Mouse (Mus musculus) midbrain, embryonic 15.5 days (tissue): ENCODE measurements around the gene Hdac4. TPM values are rescaled to one million over a fixed set of nuclear protein-coding genes. Genes with fewer than 3 reads are reported as not detected.

Experiments
- ATAC-seq: fragments of 200-750 bp; cut with Nextera tagmentation; replicated peaks from 2 replicates; pipeline ENCODE4 v1.8.0; 2017; ENCODE audit warnings: moderate TSS enrichment
- H3K27ac ChIP-seq: fragments of 300-500 bp; sonication (generic); 2 replicates; pipeline ENCODE4 v1.5.1; 2015; ENCODE audit warnings: mild to moderate bottlenecking, inconsistent platforms
- H3K27me3 ChIP-seq: fragments of 300-500 bp; sonication (generic); replicated peaks from 2 replicates; pipeline ENCODE4 v1.6.1; 2015; ENCODE audit warnings: inconsistent platforms
- H3K36me3 ChIP-seq: fragments of 300-500 bp; sonication (generic); replicated peaks from 2 replicates; pipeline ENCODE4 v1.6.1; 2015; ENCODE audit warnings: inconsistent platforms
- H3K4me1 ChIP-seq: fragments of 300-500 bp; sonication (generic); 2 replicates; pipeline ENCODE4 v1.6.1; 2015; ENCODE audit warnings: inconsistent platforms
- H3K4me2 ChIP-seq: fragments of 300-500 bp; sonication (generic); 2 replicates; pipeline ENCODE4 v1.6.1; 2015; ENCODE audit warnings: inconsistent platforms, mild to moderate bottlenecking, moderate library complexity
- H3K4me3 ChIP-seq: fragments of 300-500 bp; sonication (generic); 2 replicates; pipeline ENCODE4 v1.5.1; 2015; ENCODE audit warnings: mild to moderate bottlenecking, inconsistent platforms
- H3K9ac ChIP-seq: fragments of 300-500 bp; sonication (generic); 2 replicates; pipeline ENCODE4 v1.6.1; 2015; ENCODE audit warnings: mild to moderate bottlenecking, inconsistent platforms
- H3K9me3 ChIP-seq: fragments of 300-500 bp; sonication (generic); 2 replicates; pipeline ENCODE4 v1.6.1; 2016; ENCODE audit warnings: inconsistent platforms
- WGBS: fragments of 180-500 bp; shearing (Covaris S2); methylation state at CpG from one replicate; pipeline ENCODE4 v1.1.7; 2015; ENCODE audit warnings: mixed read lengths; 5-methylcytosine and 5-hydroxymethylcytosine counted together
- polyA plus RNA-seq: library from polyadenylated mRNA; unstranded; fragments of >200 nt; fragmentation: Nextera tagmentation; extraction: Ambion mirVana; gene quantifications from 2 replicates; pipeline ENCODE4 v1.2.1, GENCODE M21; 2015

Gene Hdac4
- polyA plus RNA-seq, 1 experiment from 2014 or later: 27.9 TPM

- H3K4me3 ChIP-seq: no peak overlapping the region
- H3K9me3 ChIP-seq: no peaks in the 10 kb centered on the region
- H3K36me3 ChIP-seq: no peaks in the 10 kb centered on the region
- H3K27me3 ChIP-seq: no peaks in the 10 kb centered on the region
- H3K4me2 ChIP-seq: no peak overlapping the region
- H3K27ac ChIP-seq: no peak overlapping the region
- ATAC-seq: no peak
- WGBS: 92% methylated on average over 3 of the region's 3 CpGs
- H3K4me1 ChIP-seq: no peaks in the 10 kb centered on the region
- no peak overlapping the region for H3K9ac ChIP-seq
Observed at GRCm38 (mm10) chr1:92103377-92103776, 92.1 kb downstream of the Hdac4 start.

GRCm38 (mm10) chr1:92102825-92103224 is 92.7 kb downstream of the Hdac4 start:
- no peak overlapping the region for H3K4me2 ChIP-seq
- no peaks in the 10 kb centered on the region for H3K4me1 ChIP-seq
- no peak overlapping the region for H3K4me3 ChIP-seq
- no peak overlapping the region for H3K9ac ChIP-seq
- no peaks in the 10 kb centered on the region for H3K36me3 ChIP-seq
- no peak overlapping the region for H3K27ac ChIP-seq
- WGBS: 94% methylated on average over 1 of the region's 1 CpGs
- ATAC-seq: no peak
- no peaks in the 10 kb centered on the region for H3K9me3 ChIP-seq
- no peaks in the 10 kb centered on the region for H3K27me3 ChIP-seq

DNA sequence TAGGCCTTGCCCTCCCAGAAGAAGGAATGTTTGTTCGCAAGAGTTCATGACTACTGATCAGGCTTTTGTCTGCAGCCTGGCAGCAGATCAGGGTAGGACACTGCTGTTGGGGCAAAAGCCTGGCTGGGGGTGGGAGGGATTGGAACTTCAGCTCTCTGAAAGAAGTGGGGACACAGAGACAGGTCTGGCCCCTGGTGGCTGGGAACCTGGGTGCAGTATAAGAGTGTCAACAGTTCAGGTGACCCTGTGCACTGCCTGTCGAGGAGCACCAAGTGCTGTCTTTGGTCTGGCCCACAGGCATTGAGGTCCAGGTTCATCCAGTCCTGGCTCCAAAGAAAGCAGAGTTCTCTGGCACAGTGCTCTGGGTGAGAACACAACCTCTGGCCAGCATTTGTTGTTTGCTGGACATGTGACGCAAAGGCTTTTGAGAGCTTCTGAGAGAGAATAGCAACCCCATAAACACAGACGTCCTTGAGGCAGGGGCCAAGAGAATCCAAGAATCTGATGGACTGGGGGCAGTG is 95.1 kb downstream of the Hdac4 start:
- Histone ChIP-seq H3K9ac (no peak overlapping the region), H3K36me3 (no peaks in the 10 kb centered on the region), H3K4me1 (no peaks in the 10 kb centered on the region), H3K27ac (no peak overlapping the region), H3K9me3 (no peaks in the 10 kb centered on the region), H3K4me3 (no peak overlapping the region), H3K27me3 (no peaks in the 10 kb centered on the region), H3K4me2 (no peak overlapping the region)
- ATAC-seq: no peak
- WGBS: 69% methylated on average over 4 of the region's 4 CpGs

- H3K27me3 ChIP-seq: no peaks in the 10 kb centered on the region
- WGBS: 73% methylated on average over 4 of the region's 4 CpGs
- no peak for ATAC-seq
Observed at GRCm38 (mm10) chr1:92099964-92100363, 95.5 kb downstream of the Hdac4 start.

GRCm38 (mm10) chr1:92099502-92099901 is 96.0 kb downstream of the Hdac4 start:
- no peak overlapping the region for H3K4me2 ChIP-seq
- H3K4me3 ChIP-seq: no peak overlapping the region
- no peak for ATAC-seq
- no peaks in the 10 kb centered on the region for H3K27me3 ChIP-seq
- no peaks in the 10 kb centered on the region for H3K9me3 ChIP-seq
- no peaks in the 10 kb centered on the region for H3K36me3 ChIP-seq
- no peaks in the 10 kb centered on the region for H3K4me1 ChIP-seq
- H3K9ac ChIP-seq: no peak overlapping the region
- no peak overlapping the region for H3K27ac ChIP-seq
- WGBS: 83% methylated on average over 4 of the region's 4 CpGs

More at GRCm38 (mm10) chr1:92099964-92100363, 95.5 kb downstream of the Hdac4 start:
- no peak overlapping the region for H3K27ac ChIP-seq
- no peaks in the 10 kb centered on the region for H3K9me3 ChIP-seq
- H3K9ac ChIP-seq: no peak overlapping the region
- H3K4me1 ChIP-seq: no peaks in the 10 kb centered on the region
- H3K36me3 ChIP-seq: no peaks in the 10 kb centered on the region
- no peak overlapping the region for H3K4me3 ChIP-seq
- H3K4me2 ChIP-seq: no peak overlapping the region

DNA sequence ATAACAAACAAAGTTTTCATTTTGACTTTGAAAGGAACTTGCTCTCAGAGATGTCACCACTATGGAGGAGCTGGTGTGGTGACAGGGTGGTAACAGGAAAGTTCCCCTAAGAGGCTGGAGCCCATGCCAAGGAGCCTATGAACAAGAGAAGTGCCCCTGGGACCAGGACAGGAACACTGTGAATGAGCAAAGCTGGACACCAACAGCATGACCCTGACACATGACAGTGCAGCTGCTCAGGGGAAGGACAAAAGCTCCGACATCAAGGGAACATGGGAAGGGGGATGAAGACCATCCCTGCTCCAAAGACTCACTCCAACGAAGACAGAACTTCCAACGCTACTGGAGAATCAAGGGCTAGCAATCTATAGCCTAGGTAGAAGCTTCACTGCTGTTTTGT is 97.0 kb downstream of the Hdac4 start:
- H3K4me2 ChIP-seq: no peak overlapping the region
- no peaks in the 10 kb centered on the region for H3K36me3 ChIP-seq
- WGBS: 76% methylated on average over 3 of the region's 3 CpGs
- no peaks in the 10 kb centered on the region for H3K4me1 ChIP-seq
- H3K9me3 ChIP-seq: no peaks in the 10 kb centered on the region
- no peaks in the 10 kb centered on the region for H3K27me3 ChIP-seq
- no peak for ATAC-seq
- no peak overlapping the region for H3K9ac ChIP-seq
- no peak overlapping the region for H3K27ac ChIP-seq
- no peak overlapping the region for H3K4me3 ChIP-seq

GRCm38 (mm10) chr1:92096991-92097525 is 98.4 kb downstream of the Hdac4 start:
- H3K36me3 ChIP-seq: no peaks in the 10 kb centered on the region
- H3K9me3 ChIP-seq: no peaks in the 10 kb centered on the region
- no peak overlapping the region for H3K4me3 ChIP-seq
- H3K27me3 ChIP-seq: no peaks in the 10 kb centered on the region
- no peak for ATAC-seq
- WGBS: 76% methylated on average over 3 of the region's 3 CpGs
- H3K9ac ChIP-seq: no peak overlapping the region
- H3K4me1 ChIP-seq: no peaks in the 10 kb centered on the region
- H3K4me2 ChIP-seq: no peak overlapping the region
- H3K27ac ChIP-seq: no peak overlapping the region

DNA sequence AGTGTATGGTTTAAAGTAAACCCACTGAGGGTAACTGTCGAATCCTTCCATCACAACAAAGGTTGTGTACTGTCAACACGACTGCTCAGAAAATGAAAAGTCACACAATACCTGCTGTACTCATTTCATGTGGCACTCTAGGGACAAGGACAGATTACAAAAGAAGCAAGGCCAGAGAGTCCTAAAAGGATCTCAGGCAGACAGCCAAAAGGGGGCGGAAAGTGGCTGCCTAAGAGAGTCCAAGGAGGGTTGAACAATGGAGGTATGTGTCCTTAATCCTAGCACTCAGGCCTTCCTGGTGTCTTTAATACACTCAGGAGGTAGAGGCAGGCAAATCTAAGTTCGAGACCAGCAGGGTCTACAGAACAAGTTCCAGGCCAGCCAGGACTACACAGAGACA is 103.2 kb downstream of the Hdac4 start:
- Histone ChIP-seq H3K4me2 (no peak overlapping the region), H3K27me3 (no peaks in the 10 kb centered on the region), H3K9ac (no peak overlapping the region), H3K9me3 (no peaks in the 10 kb centered on the region), H3K27ac (no peak overlapping the region), H3K36me3 (no peaks in the 10 kb centered on the region), H3K4me1 (0 out of 2 replicates have a peak, but pooled peaks cover 4% of the 10 kb centered on the region), H3K4me3 (no peak overlapping the region)
- WGBS: 83% methylated on average over 4 of the region's 4 CpGs
- no peak for ATAC-seq

GRCm38 (mm10) chr1:92087821-92088220 is 107.7 kb downstream of the Hdac4 start:
- H3K36me3 ChIP-seq: no peaks in the 10 kb centered on the region
- no peaks in the 10 kb centered on the region for H3K27me3 ChIP-seq
- WGBS: 78% methylated on average over 2 of the region's 2 CpGs
- no peak overlapping the region for H3K4me2 ChIP-seq
- H3K9me3 ChIP-seq: no peaks in the 10 kb centered on the region
- H3K27ac ChIP-seq: no peak overlapping the region
- peaks cover 10% of the 10 kb centered on the region for H3K4me1 ChIP-seq
- no peak overlapping the region for H3K9ac ChIP-seq
- no peak overlapping the region for H3K4me3 ChIP-seq
- no peak for ATAC-seq

DNA sequence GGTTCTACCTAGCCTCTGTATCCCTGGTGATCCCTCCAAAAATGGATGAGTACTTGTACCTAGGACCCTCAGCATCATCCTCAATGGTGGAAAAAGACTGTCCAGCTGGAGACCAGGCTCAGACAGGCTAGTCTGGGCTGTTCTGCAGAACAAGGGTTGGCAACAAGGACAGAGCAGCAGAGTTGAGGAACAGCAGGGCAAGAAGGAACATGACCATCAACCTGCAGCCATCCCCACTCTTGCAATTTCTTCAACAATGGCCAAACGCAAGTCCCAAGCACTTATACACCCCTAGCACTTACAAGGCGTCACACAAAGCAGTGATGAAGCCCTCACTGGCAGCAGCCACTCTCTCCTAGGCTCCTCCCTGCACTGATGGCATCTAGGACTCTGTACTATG is 108.2 kb downstream of the Hdac4 start:
- WGBS: 89% methylated on average over 2 of the region's 2 CpGs
- H3K36me3 ChIP-seq: no peaks in the 10 kb centered on the region
- no peak overlapping the region for H3K9ac ChIP-seq
- no peaks in the 10 kb centered on the region for H3K9me3 ChIP-seq
- no peak overlapping the region for H3K4me2 ChIP-seq
- H3K4me3 ChIP-seq: no peak overlapping the region
- H3K4me1 ChIP-seq: peaks cover 10% of the 10 kb centered on the region
- H3K27me3 ChIP-seq: no peaks in the 10 kb centered on the region
- no peak for ATAC-seq
- no peak overlapping the region for H3K27ac ChIP-seq

DNA sequence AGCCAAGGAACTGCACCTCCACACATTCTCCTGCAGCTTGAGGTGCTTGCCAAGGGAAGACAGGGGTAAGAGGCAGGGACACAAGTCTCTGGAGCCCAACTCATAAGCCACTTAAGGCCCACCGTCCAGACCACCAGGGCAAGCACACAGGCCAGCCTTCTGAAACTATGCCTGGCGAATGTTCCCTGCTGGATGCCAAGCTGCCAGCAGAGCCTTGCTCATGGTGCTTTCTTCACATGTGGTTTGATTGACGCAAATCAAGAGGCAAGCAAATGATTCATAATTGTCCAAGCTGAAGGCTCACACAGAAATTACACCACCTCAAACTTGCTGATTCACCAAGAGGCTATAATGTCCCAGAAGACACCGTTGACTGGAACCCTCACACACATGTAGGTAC is 108.7 kb downstream of the Hdac4 start:
- ATAC-seq: no peak
- Histone ChIP-seq H3K36me3 (no peaks in the 10 kb centered on the region), H3K4me1 (peaks cover 10% of the 10 kb centered on the region), H3K27ac (no peak overlapping the region), H3K4me3 (no peak overlapping the region), H3K9me3 (no peaks in the 10 kb centered on the region), H3K27me3 (no peaks in the 10 kb centered on the region), H3K4me2 (no peak overlapping the region), H3K9ac (no peak overlapping the region)
- WGBS: 88% methylated on average over 4 of the region's 4 CpGs

DNA sequence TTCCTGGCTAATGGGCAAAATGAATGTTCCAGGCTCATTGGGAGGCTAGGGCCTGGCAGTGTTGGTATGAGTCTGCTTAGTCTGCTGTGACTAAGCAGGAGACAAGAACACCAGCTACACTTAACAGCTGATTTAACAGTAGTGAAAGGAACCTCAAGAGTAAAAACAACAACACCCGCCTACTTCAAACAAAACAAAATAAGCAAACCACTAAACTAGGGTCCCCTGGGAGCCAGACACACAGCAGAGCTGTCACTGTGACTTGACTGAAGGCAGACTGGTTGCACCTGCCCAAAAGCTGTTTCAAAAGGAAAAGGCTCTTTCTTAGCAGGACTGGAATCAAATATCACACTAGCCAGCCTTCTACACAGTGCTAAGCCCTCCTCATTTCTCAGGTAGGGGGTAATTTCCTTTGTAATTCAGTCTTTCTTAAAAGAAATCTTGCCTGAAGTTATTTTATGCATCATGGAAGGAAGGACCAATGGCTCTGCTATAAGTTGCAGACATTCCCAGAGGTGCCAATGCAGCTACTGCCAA is 109.2 kb downstream of the Hdac4 start:
- H3K4me2 ChIP-seq: no peak overlapping the region

GRCm38 (mm10) chr1:92084738-92085137 is 110.8 kb downstream of the Hdac4 start:
- Histone ChIP-seq H3K27ac (no peak overlapping the region), H3K9ac (no peak overlapping the region), H3K4me3 (no peak overlapping the region), H3K9me3 (no peaks in the 10 kb centered on the region), H3K4me2 (no peak overlapping the region), H3K36me3 (no peaks in the 10 kb centered on the region), H3K4me1 (peaks cover 6% of the 10 kb centered on the region), H3K27me3 (no peaks in the 10 kb centered on the region)
- WGBS: 98% methylated on average over 2 of the region's 2 CpGs
- no peak for ATAC-seq

More for the DNA sequence above, 109.2 kb downstream of the Hdac4 start:
- no peaks in the 10 kb centered on the region for H3K27me3 ChIP-seq
- H3K36me3 ChIP-seq: no peaks in the 10 kb centered on the region
- WGBS: 50% methylated on average over 1 of the region's 1 CpGs
- no peak for ATAC-seq
- no peak overlapping the region for H3K4me3 ChIP-seq
- H3K4me1 ChIP-seq: peaks cover 10% of the 10 kb centered on the region
- no peaks in the 10 kb centered on the region for H3K9me3 ChIP-seq
- H3K27ac ChIP-seq: no peak overlapping the region
- no peak overlapping the region for H3K9ac ChIP-seq
